Mouse (Mus musculus) liver, embryonic 13.5 days (tissue): Measurements from ENCODE around the gene Stac3. TPM values are rescaled to one million over a fixed set of nuclear protein-coding genes. Genes with fewer than 3 reads are reported as not detected.

Experiments used
- ATAC-seq: fragments of 200-750 bp; cut with Nextera tagmentation; 2 replicates; pipeline ENCODE4 v1.8.0; 2017; ENCODE audit warnings: low read depth, mild to moderate bottlenecking, moderate number of reproducible peaks, moderate library complexity
- DNase-seq: peaks from one replicate; pipeline ENCODE4 v3.0.0; 2022
- H3K27ac ChIP-seq: fragments of 300-500 bp; sonication (generic); 2 replicates; pipeline ENCODE4 v1.5.1; 2015; ENCODE audit warnings: moderate library complexity, mild to moderate bottlenecking, inconsistent platforms
- H3K27me3 ChIP-seq: fragments of 300-500 bp; sonication (generic); 2 replicates; pipeline ENCODE4 v1.6.1; 2015; ENCODE audit warnings: mild to moderate bottlenecking, inconsistent platforms
- H3K36me3 ChIP-seq: fragments of 300-500 bp; sonication (generic); 2 replicates; pipeline ENCODE4 v1.6.1; 2015; ENCODE audit warnings: mild to moderate bottlenecking, inconsistent platforms
- H3K4me1 ChIP-seq: fragments of 300-500 bp; sonication (generic); replicated peaks from 2 replicates; pipeline ENCODE4 v1.6.1; 2015; ENCODE audit warnings: inconsistent platforms
- H3K4me2 ChIP-seq: fragments of 300-500 bp; sonication (generic); 2 replicates; pipeline ENCODE4 v1.6.1; 2015; ENCODE audit warnings: inconsistent platforms, mild to moderate bottlenecking, moderate library complexity
- H3K4me3 ChIP-seq: fragments of 300-500 bp; sonication (generic); replicated peaks from 2 replicates; pipeline ENCODE4 v1.5.1; 2015; ENCODE audit warnings: mild to moderate bottlenecking, inconsistent platforms
- H3K9ac ChIP-seq: fragments of 300-500 bp; sonication (generic); 2 replicates; pipeline ENCODE4 v1.6.1; 2015; ENCODE audit warnings: mild to moderate bottlenecking, inconsistent platforms
- H3K9me3 ChIP-seq: fragments of 300-500 bp; sonication (generic); replicated peaks from 2 replicates; pipeline ENCODE4 v1.6.1; 2016; ENCODE audit warnings: inconsistent platforms
- WGBS: fragments of 180-500 bp; shearing (Covaris S2); methylation state at CpG from one replicate; pipeline ENCODE4 v1.1.7; 2015; ENCODE audit not compliant: insufficient replicate concordance; 5-methylcytosine and 5-hydroxymethylcytosine counted together
- polyA plus RNA-seq: library from polyadenylated mRNA; unstranded; fragments of >200 nt; fragmentation: Nextera tagmentation; extraction: Ambion mirVana; gene quantifications from 2 replicates; pipeline ENCODE4 v1.2.1, GENCODE M21; 2015

Stac3 gene
- polyA plus RNA-seq = 0.17 and 0.47 TPM in 2 replicates

GRCm38 (mm10) chr10:127500894-127501893, at the start of gene Stac3:
Stac3 (plus strand) TSS chr10:127501686.
- Histone ChIP-seq H3K4me1 (no peaks in the 10 kb centered on the region), H3K27me3 (0 out of 2 replicates have a peak, but pooled peaks cover under 1% of the 10 kb centered on the region), H3K9me3 (no peaks in the 10 kb centered on the region), H3K9ac (no peak within 1 kb of the TSS), H3K4me2 (no peak within 1 kb of the TSS), H3K27ac (no peak within 1 kb of the TSS), H3K36me3 (peaks cover 34% of the 10 kb centered on the region), H3K4me3 (no peak within 1 kb of the TSS)
- no peak for ATAC-seq
- DNase-seq = no peak
- WGBS = 57% methylated on average over 12 of the region's 13 CpGs

DNA sequence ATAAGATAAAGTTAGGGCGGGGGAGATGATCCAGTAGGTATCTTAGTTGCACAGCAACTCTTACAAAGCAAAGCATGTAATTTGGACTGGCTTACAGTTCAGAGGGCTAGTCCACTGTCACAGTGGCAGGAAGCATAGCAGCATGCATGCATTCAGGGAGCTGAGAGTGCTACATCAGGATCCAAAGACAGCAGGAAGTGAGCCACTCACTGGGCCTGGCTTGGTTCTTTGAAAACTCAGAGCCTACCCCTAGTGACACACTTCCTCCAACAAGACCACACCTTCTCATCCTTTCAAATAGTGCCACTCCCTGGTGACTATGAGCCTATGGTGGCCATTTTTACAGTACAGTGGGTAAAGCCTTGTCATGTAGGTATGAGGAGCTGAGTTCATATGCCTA, 47.8 kb upstream of the Stac3 start:
- WGBS = 89% methylated on average over 1 of the region's 1 CpGs
- DNase-seq (no peak), ATAC-seq (no peak)
- peaks cover 74% of the 10 kb centered on the region for H3K36me3 ChIP-seq
- H3K4me2 ChIP-seq = no peak overlapping the region
- H3K9ac ChIP-seq = no peak overlapping the region
- H3K4me3 ChIP-seq = no peak overlapping the region
- no peaks in the 10 kb centered on the region for H3K9me3 ChIP-seq
- H3K27ac ChIP-seq = no peak overlapping the region
- no peaks in the 10 kb centered on the region for H3K4me1 ChIP-seq
- no peaks in the 10 kb centered on the region for H3K27me3 ChIP-seq

- Histone ChIP-seq H3K4me3 (no peak overlapping the region), H3K9ac (no peak overlapping the region), H3K4me1 (no peaks in the 10 kb centered on the region), H3K9me3 (no peaks in the 10 kb centered on the region), H3K27ac (no peak overlapping the region), H3K27me3 (no peaks in the 10 kb centered on the region), H3K4me2 (no peak overlapping the region), H3K36me3 (peaks cover 59% of the 10 kb centered on the region)
- 79% methylated on average over 5 of the region's 5 CpGs for WGBS
- ATAC-seq (no peak), DNase-seq (no peak)
These were observed 38.9 kb upstream of the Stac3 start for GRCm38 (mm10) chr10:127462411-127463096.

- peaks cover 44% of the 10 kb centered on the region for H3K36me3 ChIP-seq
- no peak for DNase-seq
- H3K9me3 ChIP-seq = no peaks in the 10 kb centered on the region
- 23% methylated on average over 15 of the region's 15 CpGs for WGBS
- H3K27me3 ChIP-seq = no peaks in the 10 kb centered on the region
- ATAC-seq = 0 out of 2 replicates have a peak, but pooled peaks have one; percentile 26
- no peak overlapping the region for H3K4me3 ChIP-seq
- H3K4me2 ChIP-seq = no peak overlapping the region
- peaks cover 13% of the 10 kb centered on the region for H3K4me1 ChIP-seq
- no peak overlapping the region; the same call in 1 of the 2 replicates for H3K27ac ChIP-seq
- no peak overlapping the region for H3K9ac ChIP-seq
These were observed 30.1 kb upstream of the Stac3 start for GRCm38 (mm10) chr10:127471281-127471988.

DNA sequence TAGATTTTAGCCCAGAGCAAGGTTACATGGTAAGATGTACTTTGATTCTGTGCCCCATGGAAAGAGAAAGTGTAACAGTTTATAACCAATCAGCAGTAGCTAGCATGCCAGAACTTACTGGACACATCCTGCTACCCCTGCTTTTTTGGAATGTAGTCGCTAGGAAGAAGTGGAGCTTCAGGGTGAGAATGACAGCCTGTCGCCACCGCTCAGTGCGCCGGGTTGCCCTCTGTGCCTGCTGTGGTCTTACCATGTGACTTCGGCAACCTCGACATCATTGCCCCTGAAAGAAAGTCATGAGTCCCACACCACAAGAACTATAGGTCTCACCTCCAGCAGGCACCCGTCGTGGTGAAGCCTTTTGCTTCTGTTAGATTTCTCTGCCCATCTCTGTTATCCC, 28.8 kb upstream of the Stac3 start:
- no peak for DNase-seq
- Histone ChIP-seq H3K27me3 (no peaks in the 10 kb centered on the region), H3K4me1 (peaks cover 13% of the 10 kb centered on the region), H3K4me2 (no peak overlapping the region), H3K9me3 (no peaks in the 10 kb centered on the region), H3K9ac (no peak overlapping the region), H3K4me3 (no peak overlapping the region), H3K27ac (no peak overlapping the region), H3K36me3 (peaks cover 53% of the 10 kb centered on the region)
- no peak for ATAC-seq
- 65% methylated on average over 9 of the region's 9 CpGs for WGBS

DNA sequence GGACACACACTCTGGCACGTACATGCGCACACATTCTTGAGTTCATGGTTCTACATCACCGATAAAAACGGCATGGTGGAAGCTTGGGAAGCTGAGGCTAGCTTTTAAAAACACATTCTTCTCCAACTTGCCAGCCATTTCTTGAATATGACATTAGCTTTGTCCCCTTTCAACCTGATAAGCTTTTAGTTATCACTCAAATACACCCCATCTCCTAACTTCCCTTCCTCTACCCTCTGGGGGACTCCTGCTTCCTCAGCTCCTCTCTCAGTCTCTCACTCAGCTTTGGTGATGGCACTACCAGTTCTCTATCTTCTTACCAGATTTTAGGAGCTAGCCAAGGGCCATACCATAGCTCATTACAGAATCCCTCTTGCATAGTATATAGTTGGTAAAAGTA, 26.3 kb upstream of the Stac3 start:
- no peak overlapping the region for H3K4me3 ChIP-seq
- no peak overlapping the region for H3K4me2 ChIP-seq
- H3K27me3 ChIP-seq = no peaks in the 10 kb centered on the region
- H3K36me3 ChIP-seq = peaks cover 50% of the 10 kb centered on the region
- peaks cover 13% of the 10 kb centered on the region for H3K4me1 ChIP-seq
- 91% methylated on average over 4 of the region's 4 CpGs for WGBS
- DNase-seq (no peak), ATAC-seq (no peak)
- no peaks in the 10 kb centered on the region for H3K9me3 ChIP-seq
- no peak overlapping the region for H3K9ac ChIP-seq
- no peak overlapping the region for H3K27ac ChIP-seq

DNA sequence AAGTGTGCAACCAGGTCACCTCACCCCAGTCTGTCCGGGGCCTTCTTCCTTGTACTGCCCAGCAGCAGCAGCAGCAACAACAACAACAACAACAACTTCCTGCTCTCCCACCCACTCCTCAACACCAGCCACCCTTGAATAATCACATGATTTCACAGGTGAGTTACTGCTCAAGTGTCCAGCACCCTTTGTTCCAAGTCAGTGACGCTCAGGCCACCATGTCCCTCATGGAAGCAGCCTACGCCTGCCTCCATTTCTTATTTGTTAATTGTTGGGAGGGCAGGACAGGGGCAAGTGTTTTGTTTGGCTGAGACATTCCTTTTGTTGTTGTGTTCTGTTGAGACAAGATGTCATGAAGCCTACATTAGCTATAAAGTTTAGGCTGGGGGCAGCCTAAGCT, 24.9 kb upstream of the Stac3 start:
- no peak overlapping the region for H3K9ac ChIP-seq
- WGBS = 77% methylated on average over 3 of the region's 3 CpGs
- ATAC-seq = no peak

GRCm38 (mm10) chr10:127477301-127477700, 24.2 kb upstream of the Stac3 start:
- Histone ChIP-seq H3K27me3 (no peaks in the 10 kb centered on the region), H3K27ac (no peak overlapping the region), H3K36me3 (peaks cover 42% of the 10 kb centered on the region), H3K4me2 (no peak overlapping the region), H3K9ac (no peak overlapping the region), H3K9me3 (no peaks in the 10 kb centered on the region), H3K4me3 (no peak overlapping the region), H3K4me1 (no peaks in the 10 kb centered on the region)
- no peak for ATAC-seq
- no peak for DNase-seq
- WGBS = 78% methylated on average over 7 of the region's 7 CpGs

More for the DNA sequence above, 24.9 kb upstream of the Stac3 start:
- no peaks in the 10 kb centered on the region for H3K27me3 ChIP-seq
- H3K4me3 ChIP-seq = no peak overlapping the region
- H3K4me2 ChIP-seq = no peak overlapping the region
- no peak overlapping the region for H3K27ac ChIP-seq
- no peak for DNase-seq
- no peaks in the 10 kb centered on the region for H3K9me3 ChIP-seq
- H3K4me1 ChIP-seq = peaks cover 4% of the 10 kb centered on the region
- H3K36me3 ChIP-seq = peaks cover 47% of the 10 kb centered on the region

DNA sequence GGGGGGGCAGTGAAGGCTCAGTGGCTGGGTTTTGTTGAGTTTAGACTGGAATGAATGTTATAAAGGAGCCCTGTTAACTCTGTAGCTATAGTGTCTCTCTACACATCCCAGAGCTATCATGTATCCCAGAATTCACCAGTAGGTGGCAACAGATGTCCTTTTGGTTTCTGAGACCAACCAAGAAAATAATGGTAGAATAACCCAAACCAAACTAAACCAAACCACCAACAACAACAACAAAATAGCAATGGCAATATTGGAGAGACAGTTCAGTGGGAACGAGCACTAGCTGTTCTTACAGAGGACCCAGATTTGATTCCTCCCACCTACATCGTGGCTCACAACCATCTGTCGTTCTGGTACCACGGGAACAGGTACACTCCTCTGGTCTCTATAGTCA, 22.4 kb upstream of the Stac3 start:
- ATAC-seq = no peak
- Histone ChIP-seq H3K9me3 (no peaks in the 10 kb centered on the region), H3K9ac (no peak overlapping the region), H3K27me3 (no peaks in the 10 kb centered on the region), H3K4me1 (no peaks in the 10 kb centered on the region), H3K4me2 (no peak overlapping the region), H3K27ac (no peak overlapping the region), H3K36me3 (peaks cover 36% of the 10 kb centered on the region), H3K4me3 (no peak overlapping the region)
- WGBS = 88% methylated on average over 4 of the region's 4 CpGs
- no peak for DNase-seq

DNA sequence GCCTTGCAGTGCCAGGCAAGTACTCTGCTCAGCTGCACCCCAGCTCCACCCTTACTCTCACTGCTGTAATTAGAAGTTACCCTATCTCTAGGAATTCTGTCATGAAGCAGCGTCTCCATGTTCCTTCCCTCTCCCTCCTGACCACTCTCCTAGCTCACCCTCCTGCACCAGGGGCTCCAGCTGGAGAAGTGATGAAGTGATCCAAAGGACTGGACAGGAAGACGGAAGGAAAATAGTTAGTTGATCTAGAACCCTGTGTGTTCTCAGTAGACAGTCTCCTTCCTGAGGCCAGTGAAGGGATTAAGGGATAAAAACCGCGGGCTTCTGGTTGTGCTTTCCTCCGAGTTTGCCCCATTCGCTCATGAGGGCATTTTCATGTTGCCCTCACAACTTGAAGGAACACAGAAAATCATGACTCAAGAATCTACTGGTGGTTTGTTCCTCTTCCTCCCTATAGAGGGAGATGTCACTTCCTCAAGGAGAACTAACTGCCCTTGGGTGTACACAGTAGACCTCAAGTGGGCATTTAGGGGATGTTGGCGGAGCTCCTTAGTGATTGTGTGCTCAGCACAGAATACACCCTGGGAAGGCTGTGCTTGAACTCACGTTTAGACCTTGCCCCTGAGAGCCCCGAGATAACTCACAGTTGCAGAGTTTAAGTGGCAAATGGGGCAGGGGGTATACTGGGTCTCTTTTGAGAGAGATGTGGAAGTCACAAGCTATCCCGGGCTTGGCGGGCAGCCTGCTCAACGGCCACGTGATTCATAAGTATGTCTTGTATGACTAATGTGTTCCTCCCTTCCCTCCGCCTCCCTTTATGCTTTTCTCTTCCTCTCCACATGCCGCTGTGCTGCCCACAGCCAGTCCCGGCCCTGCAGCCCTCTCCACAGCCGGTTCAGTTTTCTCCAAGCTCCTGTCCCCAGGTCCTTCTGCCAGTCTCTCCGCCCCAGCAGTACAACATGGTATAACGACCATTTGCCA, 20.4 kb upstream of the Stac3 start:
- Histone ChIP-seq H3K36me3 (peaks cover 39% of the 10 kb centered on the region), H3K27ac (0 out of 2 replicates have a peak overlapping the region, but pooled peaks have one; percentile 21)
- WGBS = 75% methylated on average over 19 of the region's 19 CpGs

More for the DNA sequence above, 20.4 kb upstream of the Stac3 start:
- Histone ChIP-seq H3K4me1 (no peaks in the 10 kb centered on the region), H3K9ac (no peak overlapping the region), H3K27me3 (no peaks in the 10 kb centered on the region), H3K4me2 (no peak overlapping the region), H3K9me3 (no peaks in the 10 kb centered on the region), H3K4me3 (no peak overlapping the region)
- no peak for DNase-seq
- ATAC-seq = peak; percentile 45; the same call in 1 of the 2 replicates
